Comparison of ENCODE assay signal across 8 mouse cellular contexts in genomic region chr6:145125591-145126113, GRCm38 (mm10). TPM values are rescaled to one million over a fixed set of nuclear protein-coding genes. Genes with fewer than 3 reads are reported as not detected.
A peak's percentile ranks its signal among the peaks of the same experiment; 100 is the strongest.
DNase-seq lines count a peak whose midpoint lies in the region; ATAC-seq and TF ChIP-seq lines count a peak whose summit lies in the region.

No protein-coding gene starts in this region.

- H3K4me1 ChIP-seq in embryonic facial prominence, embryonic 14.5 days (ENCODE audit: control insufficient read depth, insufficient read depth, low read length) = peaks cover 3% of the 10 kb centered on the region; the same call in 1 of the 2 replicates
- H3K4me1 ChIP-seq in embryonic facial prominence, embryonic 10.5 days = peaks cover 24% of the 10 kb centered on the region
- peaks cover 29% of the 10 kb centered on the region for H3K4me1 ChIP-seq in heart, postnatal 0 days (ENCODE audit: control insufficient read depth, insufficient read depth)
- H3K4me1 ChIP-seq in midbrain, embryonic 15.5 days = no peaks in the 10 kb centered on the region

- DNase-seq in embryonic facial prominence, embryonic 14.5 days (ENCODE audit: low spot score) = no peak
- no peak for DNase-seq in embryonic facial prominence, embryonic 10.5 days (ENCODE audit: low spot score)
- peak; percentile 3 for DNase-seq in retina, adult 2 months (ENCODE audit: low read depth, low spot score)
- no peak for DNase-seq in retina, embryonic 14.5 days (ENCODE audit: low spot score)
- DNase-seq in heart, postnatal 0 days (ENCODE audit: low spot score) = peak; percentile 71
- DNase-seq in urinary bladder, postnatal 25 days (ENCODE audit: low spot score) = no peak
- DNase-seq in embryo, embryonic 10 days (ENCODE audit: low spot score) = no peak

- TF ChIP-seq CTCF in heart, postnatal 0 days (IDR thresholded peaks at IDR 0.05; ENCODE audit: low read depth) = no peak

- 0 out of 2 replicates have a peak, but pooled peaks cover 3% of the 10 kb centered on the region for H3K9me3 ChIP-seq in embryonic facial prominence, embryonic 14.5 days (ENCODE audit: control insufficient read depth, low read length)
- peaks cover 6% of the 10 kb centered on the region; the same call in 1 of the 2 replicates for H3K9me3 ChIP-seq in embryonic facial prominence, embryonic 10.5 days
- 0 out of 2 replicates have a peak, but pooled peaks cover 3% of the 10 kb centered on the region for H3K9me3 ChIP-seq in heart, postnatal 0 days (replicated peaks; ENCODE audit: control insufficient read depth, low read length)
- H3K9me3 ChIP-seq in midbrain, embryonic 15.5 days = no peaks in the 10 kb centered on the region

- no peaks in the 10 kb centered on the region for H3K27me3 ChIP-seq in embryonic facial prominence, embryonic 14.5 days (replicated peaks; ENCODE audit: control insufficient read depth, insufficient read depth, low read length)
- peaks cover 14% of the 10 kb centered on the region for H3K27me3 ChIP-seq in embryonic facial prominence, embryonic 10.5 days (replicated peaks; ENCODE audit: low read depth, poor library complexity, severe bottlenecking)
- H3K27me3 ChIP-seq in heart, postnatal 0 days (ENCODE audit: control insufficient read depth, insufficient read depth, low read length) = no peaks in the 10 kb centered on the region
- H3K27me3 ChIP-seq in midbrain, embryonic 15.5 days (replicated peaks) = no peaks in the 10 kb centered on the region

- no peak overlapping the region for H3K27ac ChIP-seq in embryonic facial prominence, embryonic 14.5 days (replicated peaks; ENCODE audit: low read depth, low read length)
- H3K27ac ChIP-seq in embryonic facial prominence, embryonic 10.5 days (replicated peaks) = no peak overlapping the region
- H3K27ac ChIP-seq in heart, postnatal 0 days (ENCODE audit: low read depth) = peak overlapping the region; percentile 91
- no peak overlapping the region for H3K27ac ChIP-seq in midbrain, embryonic 15.5 days

- 49% methylated on average over 7 of the region's 7 CpGs for WGBS in embryonic facial prominence, embryonic 14.5 days
- WGBS in embryonic facial prominence, embryonic 10.5 days = 69% methylated on average over 7 of the region's 7 CpGs
- 21% methylated on average over 7 of the region's 7 CpGs for WGBS in heart, postnatal 0 days
- WGBS in midbrain, embryonic 15.5 days = 51% methylated on average over 7 of the region's 7 CpGs

- ATAC-seq in embryonic facial prominence, embryonic 14.5 days (ENCODE audit: low read depth) = 0 out of 2 replicates have a peak, but pooled peaks have one; percentile 26
- ATAC-seq in heart, postnatal 0 days (ENCODE audit: insufficient read depth, low read depth) = peak; percentile 87
- ATAC-seq in midbrain, embryonic 15.5 days (replicated peaks) = 0 out of 2 replicates have a peak, but pooled peaks have one; percentile 30

- H3K4me2 ChIP-seq in embryonic facial prominence, embryonic 14.5 days (ENCODE audit: low read depth, low read length) = no peak overlapping the region
- H3K4me2 ChIP-seq in heart, postnatal 0 days (ENCODE audit: low read depth, low read length) = peak overlapping the region; percentile 5; the same call in 1 of the 2 replicates
- no peak overlapping the region for H3K4me2 ChIP-seq in midbrain, embryonic 15.5 days

- H3K4me3 ChIP-seq in embryonic facial prominence, embryonic 14.5 days (ENCODE audit: low read depth, low read length) = no peak overlapping the region
- no peak overlapping the region for H3K4me3 ChIP-seq in embryonic facial prominence, embryonic 10.5 days
- no peak overlapping the region for H3K4me3 ChIP-seq in heart, postnatal 0 days (ENCODE audit: low read depth, low read length)
- H3K4me3 ChIP-seq in midbrain, embryonic 15.5 days = no peak overlapping the region

- no peak overlapping the region for H3K9ac ChIP-seq in embryonic facial prominence, embryonic 14.5 days (ENCODE audit: low read depth, low read length)
- H3K9ac ChIP-seq in heart, postnatal 0 days (replicated peaks; ENCODE audit: low read depth, low read length) = 0 out of 2 replicates have a peak overlapping the region, but pooled peaks have one; percentile 10
- H3K9ac ChIP-seq in midbrain, embryonic 15.5 days = no peak overlapping the region

- peak; percentile 63; the same call in 1 of the 2 replicates for TF ChIP-seq EP300 in heart, postnatal 0 days (IDR thresholded peaks at IDR 0.05; ENCODE audit: low read depth)

- H3K36me3 ChIP-seq in embryonic facial prominence, embryonic 14.5 days (ENCODE audit: control insufficient read depth, insufficient read depth, low read length) = no peaks in the 10 kb centered on the region
- H3K36me3 ChIP-seq in embryonic facial prominence, embryonic 10.5 days (replicated peaks) = no peaks in the 10 kb centered on the region
- no peaks in the 10 kb centered on the region for H3K36me3 ChIP-seq in heart, postnatal 0 days (replicated peaks; ENCODE audit: control insufficient read depth, insufficient read depth, low read length)
- H3K36me3 ChIP-seq in midbrain, embryonic 15.5 days (replicated peaks) = no peaks in the 10 kb centered on the region

RNA-seq across cellular contexts. Expression of gene Lrmp, which starts 10.2 kb away (rescaled TPM):
- polyA plus RNA-seq in embryonic facial prominence, embryonic 14.5 days (2014; fragmentation: Nextera tagmentation; extraction: Ambion mirVana) = 4.1 and 4.7 TPM in 2 replicates
- 1.8 and 2.2 TPM in 2 replicates for polyA plus RNA-seq in embryonic facial prominence, embryonic 10.5 days (2016; fragmentation: Nextera tagmentation; extraction: Ambion mirVana)
- 4.2 and 5.7 TPM in 2 replicates for total RNA-seq in heart, postnatal 0 days (2014; rRNA removed; ENCODE audit: low replicate concordance)
- 0.98 and 1.2 TPM in 2 replicates for polyA plus RNA-seq in heart, postnatal 0 days (2015; fragmentation: Nextera tagmentation; extraction: Ambion mirVana)
- polyA plus RNA-seq in midbrain, embryonic 15.5 days (2015; fragmentation: Nextera tagmentation; extraction: Ambion mirVana) = 0.62 and 0.98 TPM in 2 replicates

RNA-seq across cellular contexts. Expression of gene Bcat1, which starts 49.7 kb away (rescaled TPM):
- polyA plus RNA-seq in embryonic facial prominence, embryonic 14.5 days (2014; fragmentation: Nextera tagmentation; extraction: Ambion mirVana) = 34.7 and 36.0 TPM in 2 replicates
- polyA plus RNA-seq in embryonic facial prominence, embryonic 10.5 days (2016; fragmentation: Nextera tagmentation; extraction: Ambion mirVana) = 126 and 141 TPM in 2 replicates
- 2.6 and 4.6 TPM in 2 replicates for total RNA-seq in heart, postnatal 0 days (2014; rRNA removed; ENCODE audit: low replicate concordance)
- polyA plus RNA-seq in heart, postnatal 0 days (2015; fragmentation: Nextera tagmentation; extraction: Ambion mirVana) = 0.94 and 1.7 TPM in 2 replicates
- 104 and 107 TPM in 2 replicates for polyA plus RNA-seq in midbrain, embryonic 15.5 days (2015; fragmentation: Nextera tagmentation; extraction: Ambion mirVana)

Comparison
In these comparisons a context has a peak if more than half of its experiments do, and no peak if none do; other contexts are left out.
1. DNase-seq: peak in retina, adult 2 months (single experiment) and heart, postnatal 0 days (single experiment); none in embryonic facial prominence, embryonic 14.5 days (single experiment), embryonic facial prominence, embryonic 10.5 days (single experiment), retina, embryonic 14.5 days (single experiment), urinary bladder, postnatal 25 days (single experiment) and embryo, embryonic 10 days (single experiment).
2. ATAC-seq: peak in every context shown above with its lines; median percentile 87 in heart, postnatal 0 days; 30 in midbrain, embryonic 15.5 days; 26 in embryonic facial prominence, embryonic 14.5 days.
3. RNA of gene Bcat1, which starts 49.7 kb away (polyA plus RNA-seq): 126 to 141 TPM in embryonic facial prominence, embryonic 10.5 days, 104 to 107 TPM in midbrain, embryonic 15.5 days and 34.7 to 36.0 TPM in embryonic facial prominence, embryonic 14.5 days; 0.94 to 1.7 TPM in heart, postnatal 0 days; every median in the first group is over 10 times any median in the second.